Mouse (Mus musculus) c-Kit-positive CD71-negative TER-119-negative erythroid progenitor cells, embryonic 14.5 days (primary cell): Measurements from ENCODE around the gene Epha8.

Source experiments
- DNase-seq: peaks from one replicate; pipeline ENCODE4 v3.0.0-alpha.2; 2013; ENCODE audit warnings: low read depth

Gene Epha8

GRCm38 (mm10) chr4:136956751-136957446 lies at the start of gene Epha8:
Gene Epha8, minus strand, starts transcription at chr4:136956816.
- DNase-seq = no peak

DNA sequence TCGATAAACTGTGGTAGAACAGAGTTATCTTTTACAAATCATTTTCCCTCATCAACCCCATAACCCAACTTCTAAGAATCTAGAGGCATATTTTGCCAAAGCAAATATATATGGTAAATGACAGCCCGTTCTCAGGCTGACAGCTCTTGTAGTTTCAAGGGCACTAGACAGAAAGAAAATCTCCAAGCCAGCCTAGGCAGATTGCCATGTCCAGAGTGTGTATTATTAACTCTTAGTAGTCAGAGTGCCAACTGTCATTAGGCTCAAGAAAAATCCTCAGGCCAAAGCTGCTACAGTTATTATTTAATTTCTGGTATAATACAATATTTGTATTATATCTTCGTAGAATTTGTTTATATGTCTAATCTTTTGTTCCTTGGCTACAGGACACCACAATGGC lies 45.2 kb upstream of the Epha8 start:
- no peak for DNase-seq

- no peak for DNase-seq
These were observed 44.4 kb upstream of the Epha8 start for GRCm38 (mm10) chr4:137001020-137001419.

GRCm38 (mm10) chr4:136998371-136998770 lies 41.8 kb upstream of the Epha8 start:
- no peak for DNase-seq

GRCm38 (mm10) chr4:136997723-136998345 lies 41.2 kb upstream of the Epha8 start:
- DNase-seq = no peak

DNA sequence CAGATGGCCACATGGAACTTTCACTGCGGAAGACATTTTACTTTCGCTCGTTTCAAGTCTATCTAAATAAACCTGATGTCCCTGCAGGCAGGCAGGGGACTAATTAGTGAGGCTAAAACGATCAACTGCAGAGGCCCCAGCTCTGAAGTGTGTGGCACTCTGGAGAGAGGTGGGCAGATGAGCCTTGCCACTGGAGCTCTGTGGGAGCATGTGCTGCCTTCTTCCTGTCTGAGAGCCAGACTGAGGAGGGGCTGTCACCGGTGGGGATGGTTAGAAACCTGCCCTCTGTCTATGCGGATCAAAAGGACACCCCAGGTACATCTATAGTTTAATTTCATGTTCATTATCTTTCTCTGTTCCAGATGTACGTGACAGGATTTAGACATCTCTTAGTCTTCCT lies 40.3 kb upstream of the Epha8 start:
- no peak for DNase-seq

GRCm38 (mm10) chr4:136995361-136995760 lies 38.7 kb upstream of the Epha8 start:
- no peak for DNase-seq

DNA sequence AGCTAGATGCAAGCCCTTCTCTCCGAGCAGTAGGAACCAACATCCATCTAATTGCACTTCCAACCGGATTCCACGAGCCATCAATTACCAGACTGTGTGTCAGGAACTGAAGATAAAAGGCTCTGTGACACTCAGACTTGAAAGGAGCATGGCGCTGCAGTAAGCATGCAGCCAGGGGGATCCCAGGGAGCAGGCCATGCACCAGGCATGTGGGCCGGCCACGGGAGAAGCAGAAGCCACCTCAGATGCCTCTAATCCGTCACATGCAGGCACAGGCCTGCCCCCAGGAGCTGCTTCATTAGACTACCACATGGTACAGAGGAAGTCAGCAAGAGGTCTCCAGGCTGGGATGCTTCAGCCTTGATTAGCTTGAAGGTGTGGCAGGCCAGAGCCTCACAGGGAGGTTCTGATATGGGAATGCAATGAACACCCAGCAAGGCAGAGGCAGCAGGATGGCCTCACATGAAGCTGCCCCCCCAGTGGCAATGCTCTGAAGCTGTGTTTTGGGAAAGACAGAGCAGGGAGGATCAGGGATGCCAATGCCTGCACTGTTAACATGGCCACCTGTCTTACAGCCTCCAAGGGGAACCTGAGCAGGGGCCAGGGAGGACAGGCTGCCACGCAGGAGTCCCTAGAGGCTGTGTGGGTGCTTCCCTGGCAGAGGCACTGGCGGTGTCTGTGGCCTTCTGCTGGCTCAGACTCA lies 25.5 kb upstream of the Epha8 start:
- DNase-seq = no peak

DNA sequence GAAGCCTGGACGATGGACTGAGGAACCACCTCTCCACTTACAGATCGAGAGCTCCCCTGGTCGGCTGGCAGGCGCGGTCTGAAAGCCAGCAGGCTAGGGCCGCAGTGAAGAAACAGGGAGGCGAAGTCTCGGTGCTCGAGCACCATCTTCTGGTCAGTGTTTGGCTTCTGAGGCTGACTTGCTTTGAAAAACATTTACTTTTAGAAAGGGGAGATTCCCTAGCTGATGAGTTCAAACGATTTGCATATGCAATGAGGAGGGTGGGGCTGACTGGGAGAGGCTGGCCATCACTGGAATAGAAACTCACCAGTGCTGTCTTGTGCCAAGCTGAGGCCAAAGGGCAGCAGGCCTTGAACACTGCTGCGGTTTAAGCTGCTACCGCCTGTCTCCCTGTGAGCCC lies 24.7 kb upstream of the Epha8 start:
- DNase-seq = no peak

GRCm38 (mm10) chr4:136980921-136981320 lies 24.3 kb upstream of the Epha8 start:
- no peak for DNase-seq

DNA sequence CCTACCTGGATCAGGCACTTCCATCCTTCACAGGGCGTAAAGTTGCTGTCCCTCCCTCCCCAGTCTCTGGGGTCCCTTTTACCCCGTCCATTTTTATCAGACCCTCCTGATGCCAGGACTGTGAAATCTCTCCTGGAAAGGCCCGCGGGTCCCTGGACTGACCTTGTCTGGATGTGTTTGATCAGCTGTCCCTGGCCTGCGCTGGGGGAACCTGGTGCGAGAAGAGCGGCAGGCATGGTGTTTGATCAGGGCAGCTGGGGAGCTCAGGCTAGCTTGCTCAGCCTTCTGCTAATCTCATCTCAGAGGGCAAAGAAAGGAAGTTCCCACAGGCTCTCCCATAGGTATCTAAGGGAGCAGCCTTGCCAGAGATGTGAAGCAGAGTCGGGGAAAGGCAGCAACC lies 20.6 kb upstream of the Epha8 start:
- no peak for DNase-seq

GRCm38 (mm10) chr4:136970939-136971338 lies 14.3 kb upstream of the Epha8 start:
- DNase-seq = peak; percentile 24

DNA sequence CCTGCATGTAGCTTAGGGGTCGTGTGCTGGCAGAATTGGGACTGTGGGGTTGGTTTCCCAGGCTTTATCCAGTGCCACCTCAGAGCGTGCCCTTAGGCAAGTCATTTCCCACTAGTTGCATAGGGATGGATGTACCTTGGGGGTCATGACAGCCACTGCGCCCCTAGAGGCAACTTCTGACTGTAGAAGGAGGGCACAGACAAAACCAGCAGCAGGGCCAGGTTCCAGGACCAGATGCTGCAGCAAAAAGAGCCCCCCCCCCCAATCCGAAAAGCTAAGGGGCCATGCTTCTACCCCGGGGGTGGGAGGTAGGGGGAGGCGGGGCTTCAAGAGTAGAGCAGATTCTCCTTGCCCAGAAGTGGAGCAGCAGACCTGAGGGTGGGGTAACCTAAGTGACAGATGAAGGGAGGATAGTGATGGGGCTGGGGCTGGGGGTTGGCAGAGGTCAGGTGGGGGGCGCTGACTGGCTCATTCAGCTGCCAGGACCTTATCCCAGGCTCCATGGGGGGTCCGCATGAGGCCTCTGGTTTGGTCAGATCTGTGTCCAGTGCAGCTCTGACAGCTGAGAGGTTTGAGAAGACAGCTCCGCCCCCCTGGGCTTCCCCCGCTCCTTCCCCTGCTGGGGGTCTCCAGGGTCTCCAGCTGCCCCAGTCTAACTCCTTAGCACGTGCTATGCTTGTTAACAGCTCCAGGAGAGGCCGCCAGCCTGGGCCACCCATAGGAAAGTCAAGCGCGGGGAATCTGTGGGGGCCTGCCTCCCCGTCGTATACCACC lies 13.1 kb upstream of the Epha8 start:
- DNase-seq = no peak

- DNase-seq = no peak
These were observed 12.5 kb upstream of the Epha8 start for GRCm38 (mm10) chr4:136969096-136969495.

DNA sequence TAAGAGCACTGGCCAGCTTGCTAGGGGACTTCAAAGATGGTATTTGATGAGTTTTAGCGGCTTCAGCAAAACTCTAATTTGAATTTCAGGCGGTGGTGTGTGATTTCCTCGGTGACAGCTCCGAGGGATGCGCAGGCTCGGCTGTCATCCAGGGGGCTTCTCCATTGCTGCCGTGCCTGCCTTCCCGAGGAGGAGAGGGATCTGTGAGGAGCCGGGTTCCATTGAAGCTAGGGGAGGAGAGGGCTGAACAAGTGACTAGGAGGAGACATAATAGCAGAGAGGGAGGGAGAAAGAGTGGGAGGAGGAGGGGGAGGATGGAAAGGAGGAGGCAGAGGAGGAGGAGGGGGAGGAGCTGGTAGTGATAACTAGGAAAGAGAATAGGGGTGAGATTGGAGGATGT lies 10.9 kb upstream of the Epha8 start:
- no peak for DNase-seq

DNA sequence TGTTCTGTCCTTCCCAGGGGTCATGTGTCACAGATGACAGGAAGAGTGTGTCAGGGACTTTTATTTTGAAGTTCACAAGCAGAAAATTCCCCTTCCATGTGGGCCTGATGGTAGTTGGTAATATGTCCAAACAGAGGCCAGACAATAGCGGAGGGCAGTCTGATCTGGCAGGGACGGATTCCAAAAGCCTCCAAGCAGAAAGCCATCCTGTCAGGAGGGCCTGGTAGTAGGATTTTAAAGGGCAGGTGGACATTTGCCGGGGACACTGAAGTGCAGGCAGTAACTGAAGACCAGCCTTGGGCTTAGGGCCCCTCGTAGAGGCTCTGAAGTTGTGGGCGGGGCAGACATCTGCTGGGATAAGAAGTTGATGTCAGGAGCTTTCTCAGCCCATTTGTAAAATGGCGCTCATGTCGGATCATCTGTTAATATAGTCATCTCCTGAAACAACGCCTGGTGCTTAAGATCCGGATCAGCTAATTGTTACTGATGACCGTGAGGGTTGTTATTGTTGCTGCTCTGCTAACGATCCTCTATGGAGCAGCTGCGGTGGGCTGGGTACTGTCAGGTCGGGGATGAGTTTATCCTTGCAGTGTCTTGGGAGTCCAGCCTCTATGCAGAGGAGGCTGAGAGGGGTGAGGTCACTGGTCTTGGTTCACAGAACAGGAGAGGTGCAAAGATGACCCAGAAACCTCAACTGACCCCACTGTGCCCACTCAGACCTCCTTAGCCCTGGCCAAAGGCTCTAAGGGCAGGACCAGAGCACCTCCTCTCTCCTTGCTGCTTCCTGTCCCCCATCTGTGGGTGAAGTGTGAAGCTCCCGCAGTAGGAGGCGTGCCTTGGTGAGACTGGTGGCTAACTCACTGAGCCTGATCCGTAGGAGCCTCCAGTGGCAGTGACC lies 10.1 kb upstream of the Epha8 start:
- DNase-seq = no peak

DNA sequence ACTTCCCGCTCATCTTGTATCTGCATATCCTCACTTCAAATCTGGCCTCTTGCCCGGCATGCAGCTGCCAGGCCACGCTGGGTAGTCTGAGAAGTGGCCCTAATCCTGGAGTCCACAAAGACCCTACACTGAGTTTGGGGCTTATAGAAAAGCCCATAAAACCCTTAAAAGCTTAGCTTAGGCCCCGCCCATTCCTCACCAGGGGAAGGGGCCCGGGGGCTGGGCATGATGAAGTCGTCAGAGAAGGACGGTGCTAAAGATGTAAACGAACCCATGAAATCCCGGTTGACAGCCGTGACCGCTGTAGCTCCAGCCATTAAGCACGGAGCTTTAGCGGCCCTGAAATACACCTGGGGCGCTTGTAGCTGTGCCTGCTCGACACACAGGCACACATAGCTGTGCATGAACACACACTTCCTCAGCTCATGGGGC lies 8.4 kb upstream of the Epha8 start:
- no peak for DNase-seq

- no peak for DNase-seq
These were observed 5.8 kb upstream of the Epha8 start for GRCm38 (mm10) chr4:136962447-136962846.

GRCm38 (mm10) chr4:136961642-136962285 lies 5.1 kb upstream of the Epha8 start:
- DNase-seq = no peak

DNA sequence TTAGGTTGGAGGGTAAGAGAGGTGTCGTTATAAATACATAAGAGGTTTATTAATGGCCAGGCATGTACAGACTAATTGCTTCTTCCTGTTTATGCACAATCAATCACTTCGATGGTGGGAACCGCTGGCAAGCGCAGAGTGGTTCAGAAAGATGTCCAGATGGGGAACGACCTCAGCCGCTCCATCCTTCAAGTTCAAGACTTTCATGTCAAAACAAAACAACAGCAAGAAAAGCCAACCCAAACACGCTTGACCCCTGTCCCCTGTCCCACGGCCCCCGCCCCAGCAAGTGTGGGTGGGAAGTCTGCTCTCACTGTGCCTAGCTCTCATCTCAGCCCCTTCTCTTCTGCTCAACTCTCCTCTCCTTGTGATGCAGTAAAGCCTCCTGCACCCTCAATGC lies 4.0 kb upstream of the Epha8 start:
- DNase-seq = no peak

DNA sequence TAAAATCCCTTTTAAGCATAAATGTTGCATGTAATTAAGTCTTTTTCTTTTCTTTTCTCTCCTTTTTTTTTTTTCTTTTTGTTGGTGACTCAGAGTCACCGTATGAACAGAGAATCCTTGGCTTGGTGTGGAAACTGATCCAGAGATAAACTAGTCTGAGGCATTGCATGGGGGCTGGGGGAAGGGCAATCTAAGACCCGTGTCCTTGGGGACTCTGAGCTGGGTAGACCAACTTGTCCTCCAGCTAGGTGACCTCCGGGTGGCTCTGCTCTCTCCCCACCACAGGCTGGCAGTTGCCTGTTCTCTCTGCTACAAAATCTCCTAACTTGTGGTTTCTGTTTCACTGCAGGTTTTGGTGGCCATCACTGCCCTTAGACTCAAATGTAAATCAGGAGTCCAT lies 3.5 kb upstream of the Epha8 start:
- no peak for DNase-seq
